Mouse (Mus musculus): Measurements from ENCODE around the gene Lrrc29.

GRCm38 (mm10) chr8:105298351-105299252 is 27.5 kb downstream of the Lrrc29 start:
- TF ChIP-seq POLR2A (IDR thresholded peaks at IDR 0.05; ENCODE audit: low read depth, low read length) (no peak), CTCF (conservative IDR thresholded peaks at IDR 0.05; ENCODE audit: insufficient read depth, insufficient read length, low read depth, low read length) (no peak)
